Mouse (Mus musculus) lung, postnatal 10 days (tissue): ENCODE data around the gene Per1.

Experiments
- DNase-seq: peaks from one replicate; pipeline ENCODE4 v3.0.0; 2021

Gene Per1

GRCm38 (mm10) chr11:69100639-69101360 is 5.8 kb downstream of the Per1 start:
- no peak for DNase-seq

- DNase-seq: no peak
These were observed 6.8 kb downstream of the Per1 start for GRCm38 (mm10) chr11:69101604-69102402.

GRCm38 (mm10) chr11:69102403-69102725 is 7.3 kb downstream of the Per1 start:
- DNase-seq: peak; percentile 6

- no peak for DNase-seq
These were observed 8.1 kb downstream of the Per1 start for GRCm38 (mm10) chr11:69103121-69103520.

DNA sequence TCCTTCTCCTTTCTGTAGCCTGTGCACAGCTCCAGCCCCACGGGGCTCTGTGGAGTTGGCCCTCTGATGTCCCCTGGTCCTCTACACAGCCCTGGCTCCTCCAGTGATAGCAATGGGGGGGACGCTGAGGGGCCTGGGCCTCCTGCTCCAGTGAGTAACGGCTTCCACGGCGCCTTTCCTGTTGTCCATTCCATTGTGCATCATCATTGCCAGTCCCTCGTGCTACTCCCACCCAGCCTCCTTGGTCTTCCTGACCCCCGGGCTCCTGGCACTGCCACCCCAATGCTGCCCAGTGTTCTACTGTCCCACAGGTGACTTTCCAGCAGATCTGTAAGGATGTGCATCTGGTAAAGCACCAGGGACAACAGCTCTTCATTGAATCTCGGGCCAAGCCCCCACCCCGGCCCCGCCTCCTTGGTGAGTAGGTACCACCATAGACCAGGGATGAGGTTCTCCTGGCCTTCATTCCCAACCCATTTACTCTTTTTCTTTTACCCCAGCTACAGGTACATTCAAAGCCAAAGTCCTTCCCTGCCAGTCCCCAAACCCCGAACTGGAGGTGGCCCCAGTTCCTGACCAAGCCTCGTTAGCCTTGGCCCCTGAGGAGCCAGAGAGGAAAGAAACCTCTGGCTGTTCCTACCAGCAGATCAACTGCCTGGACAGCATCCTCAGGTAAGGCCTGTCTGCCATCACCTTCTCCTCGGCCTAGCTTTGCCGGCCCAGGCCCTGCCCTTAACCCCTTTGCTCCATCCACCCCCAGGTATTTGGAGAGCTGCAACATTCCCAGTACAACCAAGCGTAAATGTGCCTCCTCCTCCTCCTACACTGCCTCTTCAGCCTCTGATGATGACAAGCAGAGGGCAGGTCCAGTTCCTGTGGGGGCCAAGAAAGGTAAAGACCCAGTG is 8.8 kb downstream of the Per1 start:
- no peak for DNase-seq

DNA sequence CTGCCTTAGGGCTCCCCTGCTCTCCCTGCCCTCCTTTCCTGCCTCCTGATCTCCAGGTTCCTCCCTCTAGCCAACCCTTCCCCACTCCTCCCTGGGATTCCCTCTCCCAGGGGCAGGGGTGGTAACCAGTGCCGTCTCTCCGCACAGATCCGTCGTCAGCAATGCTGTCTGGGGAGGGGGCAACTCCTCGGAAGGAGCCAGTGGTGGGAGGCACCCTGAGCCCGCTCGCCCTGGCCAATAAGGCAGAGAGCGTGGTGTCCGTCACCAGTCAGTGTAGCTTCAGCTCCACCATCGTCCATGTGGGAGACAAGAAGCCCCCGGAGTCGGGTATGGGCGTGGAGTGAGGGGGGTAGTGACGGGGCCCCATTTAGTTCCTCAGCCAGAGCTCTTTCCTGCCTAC is 9.5 kb downstream of the Per1 start:
- no peak for DNase-seq

GRCm38 (mm10) chr11:69105227-69105626 is 10.2 kb downstream of the Per1 start:
- DNase-seq: no peak

GRCm38 (mm10) chr11:69105796-69106195 is 10.8 kb downstream of the Per1 start:
- DNase-seq: no peak

GRCm38 (mm10) chr11:69106299-69106698 is 11.3 kb downstream of the Per1 start:
- no peak for DNase-seq

GRCm38 (mm10) chr11:69106842-69107241 is 11.8 kb downstream of the Per1 start:
- DNase-seq: no peak

GRCm38 (mm10) chr11:69107676-69108075 is 12.7 kb downstream of the Per1 start:
- no peak for DNase-seq

GRCm38 (mm10) chr11:69108223-69108622 is 13.2 kb downstream of the Per1 start:
- DNase-seq: no peak

DNA sequence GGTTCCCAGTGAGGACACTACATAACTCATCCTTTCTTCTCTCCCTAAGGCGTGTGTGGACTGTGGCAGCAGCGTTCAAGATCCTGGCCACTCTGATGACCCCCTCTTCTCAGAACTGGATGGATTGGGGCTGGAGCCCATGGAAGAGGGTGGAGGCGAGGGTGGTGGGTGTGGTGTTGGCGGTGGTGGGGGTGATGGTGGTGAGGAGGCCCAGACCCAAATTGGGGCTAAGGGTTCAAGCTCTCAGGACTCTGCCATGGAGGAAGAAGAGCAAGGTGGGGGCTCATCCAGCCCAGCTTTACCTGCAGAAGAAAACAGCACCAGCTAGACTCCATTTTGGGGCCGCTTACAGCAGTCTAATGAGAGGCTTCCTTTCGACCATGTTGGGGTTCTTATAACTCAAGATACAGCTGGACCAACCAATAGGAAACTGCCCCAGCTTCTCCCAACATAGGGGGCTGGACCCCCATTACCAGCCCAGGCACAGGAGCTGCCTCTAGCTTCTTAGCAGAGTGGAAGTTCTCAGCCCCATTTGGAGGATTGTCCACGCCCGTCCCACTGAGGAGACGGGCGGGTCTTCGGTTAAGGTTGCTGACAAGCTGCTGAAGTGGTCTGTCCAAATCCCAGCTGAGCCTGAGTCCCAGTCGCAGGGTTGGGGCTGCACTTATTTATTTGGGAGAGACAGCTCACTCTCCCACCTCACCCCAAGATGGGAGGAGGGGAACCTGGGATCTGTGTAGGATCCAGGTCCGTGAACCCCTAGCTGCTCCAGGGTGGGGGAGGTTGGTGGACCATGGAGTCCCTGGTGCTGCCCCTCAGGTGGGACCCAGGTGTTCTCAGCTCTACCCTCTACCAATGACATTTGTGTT is 14.2 kb downstream of the Per1 start:
- no peak for DNase-seq

- peak; percentile 94 for DNase-seq
These were observed 15.5 kb downstream of the Per1 start for GRCm38 (mm10) chr11:69110319-69111046.

DNA sequence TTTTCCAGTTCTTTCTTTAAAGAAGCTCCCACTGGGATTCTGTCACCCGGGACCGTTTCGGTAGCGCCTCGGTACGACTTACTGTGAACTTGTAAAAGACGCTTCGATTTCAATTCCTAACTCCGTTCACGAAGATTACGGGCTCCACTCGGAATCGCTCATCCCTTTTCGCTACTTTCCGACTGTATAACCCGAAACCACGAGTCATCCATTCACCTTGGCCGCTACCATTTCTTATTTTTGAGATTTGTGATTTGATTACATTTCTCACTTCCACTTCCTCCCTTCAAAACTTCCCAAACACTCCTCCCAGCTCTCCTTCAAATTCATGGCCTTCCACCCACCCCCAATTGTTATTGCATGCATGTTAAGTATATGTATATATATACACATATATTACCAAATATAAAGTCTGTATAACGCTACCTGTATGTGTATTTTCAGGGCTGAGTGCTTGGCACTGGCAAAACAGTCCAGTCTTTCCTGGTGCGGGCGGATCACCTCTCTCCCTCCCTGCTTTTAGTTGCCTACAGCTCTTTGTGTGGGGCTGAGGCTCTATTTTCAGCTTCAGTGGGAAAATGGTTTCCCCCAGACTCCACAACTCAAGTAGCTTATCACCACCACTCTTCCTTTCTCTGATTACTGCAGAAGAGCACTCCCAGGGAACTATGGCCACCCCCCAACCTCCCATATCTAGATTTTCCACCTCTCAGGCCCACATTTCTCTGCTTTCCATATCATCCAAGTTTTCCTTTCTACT is 16.2 kb downstream of the Per1 start:
- DNase-seq: no peak

- DNase-seq: no peak
These were observed 16.8 kb downstream of the Per1 start for GRCm38 (mm10) chr11:69111865-69112264.

DNA sequence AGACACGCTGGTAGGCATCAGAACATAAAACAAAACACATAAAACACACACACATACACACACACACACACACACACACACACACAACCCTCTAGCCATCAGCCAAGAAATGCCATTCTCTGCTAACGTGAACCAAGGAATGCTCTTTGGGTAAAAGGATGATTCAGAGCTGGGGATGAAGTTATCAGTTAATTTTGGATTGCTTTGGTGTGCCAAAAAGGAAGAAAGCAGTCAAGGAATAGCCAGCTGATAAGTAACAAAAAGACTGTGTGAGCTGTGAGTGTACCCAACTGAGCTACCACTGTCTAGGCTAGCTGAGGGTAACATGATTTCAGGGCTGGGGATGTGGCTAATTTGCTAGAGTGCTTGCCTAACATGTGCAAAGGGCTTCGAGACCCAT is 19.0 kb downstream of the Per1 start:
- DNase-seq: no peak

DNA sequence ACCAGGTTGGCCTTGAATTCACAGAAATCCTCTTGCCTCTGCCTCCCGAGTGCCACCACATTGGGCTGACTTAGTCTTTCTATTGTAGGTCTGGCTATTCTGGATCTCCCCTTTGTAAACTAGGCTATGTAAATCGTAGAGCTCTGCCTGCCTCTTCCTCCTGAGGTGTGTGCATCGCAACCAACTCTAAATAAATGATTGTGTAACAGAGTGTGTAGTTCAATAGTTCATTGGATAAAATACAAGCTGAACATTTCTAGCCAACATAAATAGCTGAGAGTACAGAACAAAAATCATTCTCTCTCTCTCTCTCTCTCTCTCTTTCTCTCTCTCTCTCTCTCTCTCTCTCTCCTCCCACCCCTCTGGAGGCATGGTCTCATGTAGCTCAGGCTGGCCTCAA is 19.6 kb downstream of the Per1 start:
- no peak for DNase-seq

DNA sequence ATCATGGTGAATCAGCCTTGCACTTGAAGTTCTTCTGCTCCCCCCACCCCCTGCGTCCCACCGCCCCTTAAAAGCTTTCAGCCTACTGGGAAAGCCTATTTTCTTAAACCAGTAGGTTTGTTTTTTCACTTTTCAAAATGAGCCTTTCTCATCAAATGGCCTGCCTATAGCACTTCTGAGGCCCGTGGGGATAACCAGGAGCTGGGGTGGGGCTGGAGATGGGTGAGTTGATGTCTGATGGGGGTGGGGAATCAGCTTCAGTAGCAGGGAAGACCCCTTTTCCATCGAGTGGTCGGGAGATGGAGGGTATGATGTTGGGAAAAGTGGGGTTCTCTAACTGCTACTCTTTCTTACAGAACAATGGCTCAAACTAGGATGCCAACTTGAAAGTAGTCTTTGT is 21.8 kb downstream of the Per1 start:
- no peak for DNase-seq

- peak; percentile 74 for DNase-seq
These were observed 23.0 kb downstream of the Per1 start for GRCm38 (mm10) chr11:69117737-69118695.
